Mouse (Mus musculus): ENCODE measurements around the gene Hinfp. TPM values are rescaled to one million over a fixed set of nuclear protein-coding genes. Genes with fewer than 3 reads are reported as not detected.

Gene Hinfp
- 31.3 and 43.5 TPM in 2 replicates for total RNA-seq (2023)

GRCm38 (mm10) chr9:44305466-44306079 is at the start of gene Hinfp:
TSS of gene Hinfp (minus strand) at chr9:44305671.

GRCm38 (mm10) chr9:44343781-44344421 is 38.4 kb upstream of the Hinfp start, which contains the start of gene Hmbs:
TSS of gene Hmbs (minus strand) at chr9:44344228.

GRCm38 (mm10) chr9:44334396-44335330 is 29.2 kb upstream of the Hinfp start, which contains the start of gene H2afx:
TSS of gene H2afx (plus strand) at chr9:44334694.

GRCm38 (mm10) chr9:44325768-44326370 is 20.4 kb upstream of the Hinfp start, which contains the start of gene Dpagt1:
TSS of gene Dpagt1 (plus strand) at chr9:44326019.

GRCm38 (mm10) chr9:44319887-44320798 is 14.7 kb upstream of the Hinfp start, which contains the start of gene C2cd2l:
TSS of gene C2cd2l (minus strand) at chr9:44320285.

GRCm38 (mm10) chr9:44288076-44288958 is 17.2 kb downstream of the Hinfp start, which contains the start of gene Abcg4:
TSS of gene Abcg4 (minus strand) at chr9:44288615.

GRCm38 (mm10) chr9:44268432-44268831 is 37.0 kb downstream of the Hinfp start, which contains the start of gene Nlrx1:
TSS of gene Nlrx1 (minus strand) at chr9:44268599.

GRCm38 (mm10) chr9:44251314-44251713 is 54.2 kb downstream of the Hinfp start, which contains the start of gene Pdzd3:
TSS of gene Pdzd3 (minus strand) at chr9:44251471.

Other genes with a start within 250 kb of the Hinfp start
- gene Usp2, start 238.7 kb downstream of the Hinfp start, total RNA-seq (2023) = 8.5 and 10.5 TPM in 2 replicates
- gene Mfrp, start 203.9 kb downstream of the Hinfp start, total RNA-seq (2023) = 0.77 and 1.1 TPM in 2 replicates
- gene C1qtnf5, start 198.4 kb downstream of the Hinfp start, total RNA-seq (2023) = 2.7 TPM in 1 of 2 replicates, not detected in the other
- 0.44 TPM in 1 of 2 replicates, not detected in the other for gene Gm49380, start 192.2 kb downstream of the Hinfp start, total RNA-seq (2023)
- gene Rnf26, start 192.2 kb downstream of the Hinfp start, total RNA-seq (2023) = 26.2 and 33.8 TPM in 2 replicates
- gene Mcam, start 171.2 kb downstream of the Hinfp start, total RNA-seq (2023) = 3.7 and 5.3 TPM in 2 replicates
- 194 and 257 TPM in 2 replicates for gene Cbl, start 71.6 kb downstream of the Hinfp start, total RNA-seq (2023)
- not detected in 2 replicates for gene Ccdc153, start 65.0 kb downstream of the Hinfp start, total RNA-seq (2023)
- 1.00 and 1.8 TPM in 2 replicates for gene Pdzd3, start 54.2 kb downstream of the Hinfp start, total RNA-seq (2023)
- gene Nlrx1, start 37.1 kb downstream of the Hinfp start, total RNA-seq (2023) = 60.6 TPM in 2 replicates
- 1.9 and 4.7 TPM in 2 replicates for gene Abcg4, start 17.1 kb downstream of the Hinfp start, total RNA-seq (2023)
- 14.1 and 17.2 TPM in 2 replicates for gene C2cd2l, start 14.6 kb upstream of the Hinfp start, total RNA-seq (2023)
- gene Dpagt1, start 20.3 kb upstream of the Hinfp start, total RNA-seq (2023) = 12.2 and 14.1 TPM in 2 replicates
- 192 and 211 TPM in 2 replicates for gene H2afx, start 29.0 kb upstream of the Hinfp start, total RNA-seq (2023)
- gene Hmbs, start 38.6 kb upstream of the Hinfp start, total RNA-seq (2023) = 23.6 and 27.7 TPM in 2 replicates
- 49.5 and 63.8 TPM in 2 replicates for gene Vps11, start 56.0 kb upstream of the Hinfp start, total RNA-seq (2023)
- gene Hyou1, start 73.8 kb upstream of the Hinfp start, total RNA-seq (2023) = 60.5 and 72.5 TPM in 2 replicates
- gene Slc37a4, start 91.2 kb upstream of the Hinfp start, total RNA-seq (2023) = 8.4 and 13.8 TPM in 2 replicates
- gene Rps25, start 101.5 kb upstream of the Hinfp start, total RNA-seq (2023) = 664 and 910 TPM in 2 replicates
- gene Trappc4, start 101.9 kb upstream of the Hinfp start, total RNA-seq (2023) = 57.2 and 62.8 TPM in 2 replicates
- 24.8 and 31.3 TPM in 2 replicates for gene Ccdc84, start 112.9 kb upstream of the Hinfp start, total RNA-seq (2023)
- not detected in 2 replicates for gene Foxr1, start 135.5 kb upstream of the Hinfp start, total RNA-seq (2023)
- gene Upk2, start 149.3 kb upstream of the Hinfp start, total RNA-seq (2023) = not detected in 2 replicates
- gene Bcl9l, start 177.2 kb upstream of the Hinfp start, total RNA-seq (2023) = 10.4 and 11.3 TPM in 2 replicates